Mouse (Mus musculus) liver, adult 2 months (tissue): ENCODE measurements around the gene Pawr.

Experiments
- CTCF ChIP-seq: fragments of 200-500 bp; IDR thresholded peaks from 2 replicates; pipeline ENCODE4 v1.5.1; 2011; ENCODE audit warnings: low read depth, low read length, control low read depth
- POLR2A ChIP-seq: fragments of 200-500 bp; IDR thresholded peaks from 2 replicates; pipeline ENCODE4 v1.6.1; 2011; ENCODE audit warnings: low read length, control low read depth; ENCODE audit not compliant: insufficient read depth; ENCODE audit errors: extremely low read depth

- TF ChIP-seq CTCF (peak; percentile 45), POLR2A (no peak)
These were observed 103.7 kb downstream of the Pawr start for GRCm38 (mm10) chr10:108435616-108436015.
